Mouse (Mus musculus): ENCODE measurements around the gene Nt5c. TPM values are rescaled to one million over a fixed set of nuclear protein-coding genes. Genes with fewer than 3 reads are reported as not detected.

Gene Nt5c
- polyA plus RNA-seq, 1 experiment from 2014 or later = 145 TPM

GRCm38 (mm10) chr11:115519581-115519980, 27.9 kb upstream of the Nt5c start:
- Histone ChIP-seq H3K4me2 (replicated peaks; ENCODE audit: low read depth) (no peak overlapping the region), H3K9me3 (ENCODE audit: control insufficient read depth, low read length) (no peaks in the 10 kb centered on the region), H3K4me1 (replicated peaks; ENCODE audit: control insufficient read depth, insufficient read depth) (no peaks in the 10 kb centered on the region), H3K36me3 (ENCODE audit: control insufficient read depth, insufficient read depth, low read length) (peaks cover 5% of the 10 kb centered on the region; the same call in 1 of the 2 replicates), H3K27me3 (ENCODE audit: control insufficient read depth, insufficient read depth, low read length) (no peaks in the 10 kb centered on the region), H3K9ac (ENCODE audit: low read length) (no peak overlapping the region), H3K4me3 (ENCODE audit: low read depth, low read length) (no peak overlapping the region), H3K27ac (replicated peaks) (no peak overlapping the region)
- WGBS = 75% methylated on average over 3 of the region's 3 CpGs
- ATAC-seq (ENCODE audit: low FRiP score, low TSS enrichment) (no peak), DNase-seq (ENCODE audit: low spot score) (no peak)
- no peak for TF ChIP-seq EP300 (optimal IDR thresholded peaks at IDR 0.05)
- no peak for TF ChIP-seq CTCF (IDR thresholded peaks at IDR 0.05; ENCODE audit: low read depth)

GRCm38 (mm10) chr11:115518693-115519092, 27.0 kb upstream of the Nt5c start:
- Histone ChIP-seq H3K9ac (ENCODE audit: low read length) (no peak overlapping the region), H3K4me2 (replicated peaks; ENCODE audit: low read depth) (no peak overlapping the region), H3K9me3 (ENCODE audit: control insufficient read depth, low read length) (no peaks in the 10 kb centered on the region), H3K27me3 (ENCODE audit: control insufficient read depth, insufficient read depth, low read length) (no peaks in the 10 kb centered on the region), H3K36me3 (ENCODE audit: control insufficient read depth, insufficient read depth, low read length) (peaks cover 5% of the 10 kb centered on the region; the same call in 1 of the 2 replicates), H3K4me1 (replicated peaks; ENCODE audit: control insufficient read depth, insufficient read depth) (no peaks in the 10 kb centered on the region), H3K27ac (replicated peaks) (no peak overlapping the region), H3K4me3 (ENCODE audit: low read depth, low read length) (no peak overlapping the region)
- WGBS = 66% methylated on average over 9 of the region's 9 CpGs
- TF ChIP-seq CTCF (IDR thresholded peaks at IDR 0.05; ENCODE audit: low read depth) (no peak), EP300 (optimal IDR thresholded peaks at IDR 0.05) (no peak)
- ATAC-seq (ENCODE audit: low FRiP score, low TSS enrichment) (no peak), DNase-seq (ENCODE audit: low spot score) (no peak)

GRCm38 (mm10) chr11:115516942-115517341, 25.3 kb upstream of the Nt5c start:
- no peak for ATAC-seq (ENCODE audit: low FRiP score, low TSS enrichment)
- TF ChIP-seq EP300 (optimal IDR thresholded peaks at IDR 0.05) (no peak), CTCF (IDR thresholded peaks at IDR 0.05; ENCODE audit: low read depth) (no peak)
- Histone ChIP-seq H3K9ac (ENCODE audit: low read length) (no peak overlapping the region), H3K4me3 (ENCODE audit: low read depth, low read length) (no peak overlapping the region), H3K4me1 (replicated peaks; ENCODE audit: control insufficient read depth, insufficient read depth) (peaks cover 4% of the 10 kb centered on the region; the same call in 1 of the 2 replicates), H3K36me3 (ENCODE audit: control insufficient read depth, insufficient read depth, low read length) (no peaks in the 10 kb centered on the region), H3K4me2 (replicated peaks; ENCODE audit: low read depth) (no peak overlapping the region), H3K27me3 (ENCODE audit: control insufficient read depth, insufficient read depth, low read length) (no peaks in the 10 kb centered on the region), H3K27ac (replicated peaks) (no peak overlapping the region), H3K9me3 (ENCODE audit: control insufficient read depth, low read length) (no peaks in the 10 kb centered on the region)
- no peak for DNase-seq (ENCODE audit: low spot score)
- WGBS = 84% methylated on average over 5 of the region's 5 CpGs

GRCm38 (mm10) chr11:115515021-115515420, 23.4 kb upstream of the Nt5c start:
- H3K27me3 ChIP-seq (ENCODE audit: control insufficient read depth, insufficient read depth, low read length) = no peaks in the 10 kb centered on the region
- H3K4me2 ChIP-seq (replicated peaks; ENCODE audit: low read depth) = no peak overlapping the region
- no peak overlapping the region for H3K27ac ChIP-seq (replicated peaks)
- H3K9ac ChIP-seq (ENCODE audit: low read length) = no peak overlapping the region
- no peak for TF ChIP-seq EP300 (optimal IDR thresholded peaks at IDR 0.05)
- no peak for TF ChIP-seq CTCF (IDR thresholded peaks at IDR 0.05; ENCODE audit: low read depth)
- H3K4me1 ChIP-seq (replicated peaks; ENCODE audit: control insufficient read depth, insufficient read depth) = peaks cover 12% of the 10 kb centered on the region
- WGBS = 64% methylated on average over 6 of the region's 6 CpGs
- H3K4me3 ChIP-seq (ENCODE audit: low read depth, low read length) = no peak overlapping the region
- H3K36me3 ChIP-seq (ENCODE audit: control insufficient read depth, insufficient read depth, low read length) = no peaks in the 10 kb centered on the region
- DNase-seq (ENCODE audit: low spot score) = no peak
- H3K9me3 ChIP-seq (ENCODE audit: control insufficient read depth, low read length) = no peaks in the 10 kb centered on the region
- no peak for ATAC-seq (ENCODE audit: low FRiP score, low TSS enrichment)

GRCm38 (mm10) chr11:115514238-115514663, 22.6 kb upstream of the Nt5c start, which contains the start of gene Jpt1:
Gene Jpt1 (minus strand): TSS chr11:115514387.
- peak within 1 kb of the TSS; percentile 89 for H3K27ac ChIP-seq (replicated peaks)
- H3K4me2 ChIP-seq (replicated peaks; ENCODE audit: low read depth) = peak within 1 kb of the TSS; percentile 94
- peak; percentile 94 for DNase-seq (ENCODE audit: low spot score)
- H3K4me3 ChIP-seq (ENCODE audit: low read depth, low read length) = peak within 1 kb of the TSS; percentile 79
- peak; percentile 95 for ATAC-seq (ENCODE audit: low FRiP score, low TSS enrichment)
- H3K4me1 ChIP-seq (replicated peaks; ENCODE audit: control insufficient read depth, insufficient read depth) = peaks cover 12% of the 10 kb centered on the region
- no peaks in the 10 kb centered on the region for H3K9me3 ChIP-seq (ENCODE audit: control insufficient read depth, low read length)
- H3K27me3 ChIP-seq (ENCODE audit: control insufficient read depth, insufficient read depth, low read length) = no peaks in the 10 kb centered on the region
- H3K36me3 ChIP-seq (ENCODE audit: control insufficient read depth, insufficient read depth, low read length) = no peaks in the 10 kb centered on the region
- under 1% methylated on average over 24 of the region's 24 CpGs for WGBS
- peak within 1 kb of the TSS; percentile 90 for H3K9ac ChIP-seq (ENCODE audit: low read length)
- TF ChIP-seq CTCF (IDR thresholded peaks at IDR 0.05; ENCODE audit: low read depth) (no peak), EP300 (optimal IDR thresholded peaks at IDR 0.05) (peak; percentile 92)

GRCm38 (mm10) chr11:115513271-115514237, 21.9 kb upstream of the Nt5c start:
- peak; percentile 47 for ATAC-seq (ENCODE audit: low FRiP score, low TSS enrichment)
- peaks cover 12% of the 10 kb centered on the region for H3K4me1 ChIP-seq (replicated peaks; ENCODE audit: control insufficient read depth, insufficient read depth)
- H3K9ac ChIP-seq (ENCODE audit: low read length) = peak overlapping the region; percentile 90
- peak overlapping the region; percentile 89 for H3K27ac ChIP-seq (replicated peaks)
- H3K9me3 ChIP-seq (ENCODE audit: control insufficient read depth, low read length) = no peaks in the 10 kb centered on the region
- DNase-seq (ENCODE audit: low spot score) = peak; percentile 69
- peak overlapping the region; percentile 94 for H3K4me2 ChIP-seq (replicated peaks; ENCODE audit: low read depth)
- H3K4me3 ChIP-seq (ENCODE audit: low read depth, low read length) = peak overlapping the region; percentile 79
- H3K27me3 ChIP-seq (ENCODE audit: control insufficient read depth, insufficient read depth, low read length) = no peaks in the 10 kb centered on the region
- H3K36me3 ChIP-seq (ENCODE audit: control insufficient read depth, insufficient read depth, low read length) = no peaks in the 10 kb centered on the region
- no peak for TF ChIP-seq CTCF (IDR thresholded peaks at IDR 0.05; ENCODE audit: low read depth)
- no peak for TF ChIP-seq EP300 (optimal IDR thresholded peaks at IDR 0.05)
- under 1% methylated on average over 57 of the region's 57 CpGs for WGBS
